Mouse (Mus musculus) ES-Bruce4 (cell line): ENCODE measurements around the gene Trnt1.

Experiments
- CTCF ChIP-seq: IDR thresholded peaks from one replicate; pipeline ENCODE4 v1.8.1; 2011; ENCODE audit warnings: low read depth, low read length
- EP300 ChIP-seq: IDR thresholded peaks from 2 replicates; pipeline ENCODE4 v1.6.1; 2011; ENCODE audit warnings: low read depth, low read length; ENCODE audit not compliant: insufficient read depth
- POLR2A ChIP-seq: IDR thresholded peaks from one replicate; pipeline ENCODE4 v1.8.1; 2011; ENCODE audit warnings: low read length; ENCODE audit not compliant: insufficient read depth

- TF ChIP-seq CTCF (no peak), POLR2A (no peak), EP300 (no peak)
Measured at GRCm38 (mm10) chr6:106793088-106793487, 24.2 kb downstream of the Trnt1 start.
